Mouse (Mus musculus) kidney, postnatal 0 days (tissue): ENCODE measurements at regions not wholly inside any gene's neighbourhood (a gene's known extent, or its start where the extent isn't known, plus 50 kb on each side); places are given as distances from the start of the nearest gene placed in this dataset.

Experiments used
- ATAC-seq: fragments of 200-750 bp; cut with Nextera tagmentation; replicated peaks from 2 replicates; pipeline ENCODE4 v1.8.0; 2017; ENCODE audit warnings: low read depth, moderate number of reproducible peaks, moderate TSS enrichment, moderate library complexity; ENCODE audit not compliant: low FRiP score
- DNase-seq: peaks from one replicate; pipeline ENCODE4 v3.0.0-alpha.2; 2016; ENCODE audit warnings: low spot score
- H3K27ac ChIP-seq: fragments of 300-500 bp; sonication (generic); 2 replicates; pipeline ENCODE4 v1.5.1; 2014; ENCODE audit warnings: mild to moderate bottlenecking
- H3K27me3 ChIP-seq: fragments of 300-500 bp; sonication (generic); 2 replicates; pipeline ENCODE4 v1.6.1; 2014; ENCODE audit warnings: low read length, mixed read lengths; ENCODE audit not compliant: insufficient read depth
- H3K36me3 ChIP-seq: fragments of 300-500 bp; sonication (generic); 2 replicates; pipeline ENCODE4 v1.6.1; 2014; ENCODE audit warnings: low read length, mixed read lengths; ENCODE audit not compliant: insufficient read depth
- H3K4me1 ChIP-seq: fragments of 300-500 bp; sonication (generic); replicated peaks from 2 replicates; pipeline ENCODE4 v1.6.1; 2014; ENCODE audit warnings: antibody characterized with exemption, low read length, mixed read lengths; ENCODE audit not compliant: insufficient read depth
- H3K4me2 ChIP-seq: fragments of 300-500 bp; sonication (generic); 2 replicates; pipeline ENCODE4 v1.6.1; 2014; ENCODE audit warnings: mild to moderate bottlenecking, low read length, moderate library complexity, mixed read lengths
- H3K4me3 ChIP-seq: fragments of 300-500 bp; sonication (generic); replicated peaks from 2 replicates; pipeline ENCODE4 v1.5.1; 2014; ENCODE audit warnings: low read depth, low read length
- H3K9ac ChIP-seq: fragments of 300-500 bp; sonication (generic); 2 replicates; pipeline ENCODE4 v1.6.1; 2014; ENCODE audit warnings: low read depth, low read length
- H3K9me3 ChIP-seq: fragments of 300-500 bp; sonication (generic); replicated peaks from 2 replicates; pipeline ENCODE4 v1.6.1; 2016; ENCODE audit warnings: low read length, inconsistent platforms, mixed read lengths
- CTCF ChIP-seq: IDR thresholded peaks from 2 replicates; pipeline ENCODE4 v1.5.1; 2016; ENCODE audit warnings: antibody characterized with exemption, low read depth, mild to moderate bottlenecking, moderate library complexity
- WGBS: fragments of 180-500 bp; shearing (Covaris S2); extraction: QIAGEN DNeasy Blood & Tissue Kit; methylation state at CpG from one replicate; pipeline ENCODE4 v1.1.7; 2014; 5-methylcytosine and 5-hydroxymethylcytosine counted together

DNA sequence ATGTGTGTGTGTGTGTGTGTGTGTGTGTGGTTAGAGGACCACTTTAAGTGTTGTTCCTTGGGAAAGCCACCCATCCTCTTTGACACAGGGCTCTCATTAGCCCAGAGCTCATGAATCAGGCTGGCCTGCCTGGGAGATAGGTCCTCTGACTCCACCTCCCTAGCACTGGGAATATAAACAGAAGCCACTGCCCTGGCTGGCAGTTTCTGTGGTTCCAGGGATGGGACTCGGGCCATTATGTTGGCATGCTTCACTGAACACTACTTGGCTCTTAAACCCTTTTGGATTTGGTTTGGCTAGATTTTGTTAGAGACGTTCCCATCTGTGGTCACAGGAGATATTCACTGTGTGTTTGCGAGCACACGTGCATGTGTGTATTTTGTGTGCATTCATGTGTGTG lies 100.2 kb upstream of the Zbtb40 start:
- Histone ChIP-seq H3K4me3 (no peak overlapping the region), H3K4me2 (no peak overlapping the region), H3K36me3 (no peaks in the 10 kb centered on the region), H3K27me3 (no peaks in the 10 kb centered on the region), H3K9me3 (0 out of 2 replicates have a peak, but pooled peaks cover 4% of the 10 kb centered on the region), H3K9ac (no peak overlapping the region), H3K4me1 (no peaks in the 10 kb centered on the region), H3K27ac (no peak overlapping the region)
- whole genome bisulfite sequencing, result 56% methylated on average over 4 of the region's 4 CpGs
- TF ChIP-seq CTCF, result no peak
- ATAC-seq (no peak), DNase-seq (no peak)

DNA sequence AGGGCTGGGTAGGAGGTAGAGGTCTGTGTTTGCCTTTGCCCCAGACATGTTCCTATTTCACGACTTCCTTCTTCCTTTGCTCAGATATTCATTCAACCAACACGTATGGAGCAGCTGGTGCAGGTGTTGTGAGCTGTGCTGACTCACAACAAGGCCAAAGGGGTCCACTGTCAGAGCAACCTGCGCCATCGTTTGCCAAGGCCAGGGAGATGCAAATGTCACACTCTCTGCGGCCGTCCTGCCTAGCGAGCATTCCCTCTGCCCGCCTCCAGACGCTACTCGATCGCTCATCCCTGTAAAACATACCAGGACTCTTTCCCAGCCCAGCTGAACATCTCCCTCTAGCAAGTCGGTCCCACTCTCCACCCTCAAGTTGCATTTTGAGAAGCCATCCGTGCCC lies 99.2 kb upstream of the Zbtb40 start:
- H3K9me3 ChIP-seq, result 0 out of 2 replicates have a peak, but pooled peaks cover 4% of the 10 kb centered on the region
- H3K36me3 ChIP-seq, result no peaks in the 10 kb centered on the region
- no peak overlapping the region for H3K9ac ChIP-seq
- WGBS, result 68% methylated on average over 13 of the region's 13 CpGs
- no peak overlapping the region for H3K4me2 ChIP-seq
- DNase-seq, result no peak
- no peak overlapping the region for H3K4me3 ChIP-seq
- no peak for ATAC-seq
- no peaks in the 10 kb centered on the region for H3K4me1 ChIP-seq
- H3K27me3 ChIP-seq, result no peaks in the 10 kb centered on the region
- H3K27ac ChIP-seq, result no peak overlapping the region
- TF ChIP-seq CTCF, result no peak

DNA sequence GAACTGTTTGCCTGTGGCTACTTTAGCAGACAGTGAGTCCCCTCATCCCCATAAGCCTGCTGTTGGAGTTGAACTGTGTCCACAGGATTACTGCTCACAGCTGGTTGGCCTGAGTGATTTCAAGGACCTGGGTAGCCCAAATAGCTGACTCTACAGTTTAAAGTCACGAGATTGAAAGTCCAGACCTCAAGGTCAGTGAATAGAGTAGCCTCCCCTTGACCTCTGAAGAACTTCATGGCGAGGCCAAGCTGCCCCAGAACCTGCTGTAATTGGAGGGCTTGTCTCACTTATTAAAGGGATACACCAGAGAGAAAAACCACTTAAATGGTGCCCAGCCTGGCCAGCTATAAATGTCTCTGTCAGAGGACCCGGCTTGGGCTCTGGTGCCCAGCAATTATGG lies 97.7 kb upstream of the Zbtb40 start:
- Histone ChIP-seq H3K4me2 (no peak overlapping the region), H3K4me3 (no peak overlapping the region), H3K27ac (no peak overlapping the region), H3K36me3 (no peaks in the 10 kb centered on the region), H3K4me1 (no peaks in the 10 kb centered on the region), H3K9ac (no peak overlapping the region), H3K27me3 (no peaks in the 10 kb centered on the region), H3K9me3 (no peaks in the 10 kb centered on the region)
- ATAC-seq, result no peak
- DNase-seq, result no peak
- TF ChIP-seq CTCF, result no peak
- WGBS, result 52% methylated on average over 3 of the region's 3 CpGs

DNA sequence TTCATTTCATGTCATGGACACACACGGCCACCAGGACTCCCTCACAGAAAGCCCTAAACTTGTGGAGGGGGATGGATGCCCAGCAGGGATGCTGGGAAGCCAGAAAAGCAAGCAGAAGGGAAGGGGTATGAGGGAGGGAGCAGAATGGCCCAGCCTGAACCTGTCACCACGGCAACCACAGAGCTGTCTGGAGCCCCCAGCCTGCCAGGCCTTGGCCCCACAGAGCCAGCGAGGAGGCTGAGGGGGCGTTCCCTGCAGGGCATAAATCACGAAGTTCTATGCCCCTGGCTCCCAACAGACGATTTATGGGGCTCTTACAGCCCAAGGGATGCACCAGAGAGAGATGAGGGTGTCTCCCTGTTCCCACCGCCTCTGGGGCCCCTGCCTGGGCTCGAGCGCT lies 93.7 kb upstream of the Zbtb40 start:
- ATAC-seq, result peak; percentile 82

DNA sequence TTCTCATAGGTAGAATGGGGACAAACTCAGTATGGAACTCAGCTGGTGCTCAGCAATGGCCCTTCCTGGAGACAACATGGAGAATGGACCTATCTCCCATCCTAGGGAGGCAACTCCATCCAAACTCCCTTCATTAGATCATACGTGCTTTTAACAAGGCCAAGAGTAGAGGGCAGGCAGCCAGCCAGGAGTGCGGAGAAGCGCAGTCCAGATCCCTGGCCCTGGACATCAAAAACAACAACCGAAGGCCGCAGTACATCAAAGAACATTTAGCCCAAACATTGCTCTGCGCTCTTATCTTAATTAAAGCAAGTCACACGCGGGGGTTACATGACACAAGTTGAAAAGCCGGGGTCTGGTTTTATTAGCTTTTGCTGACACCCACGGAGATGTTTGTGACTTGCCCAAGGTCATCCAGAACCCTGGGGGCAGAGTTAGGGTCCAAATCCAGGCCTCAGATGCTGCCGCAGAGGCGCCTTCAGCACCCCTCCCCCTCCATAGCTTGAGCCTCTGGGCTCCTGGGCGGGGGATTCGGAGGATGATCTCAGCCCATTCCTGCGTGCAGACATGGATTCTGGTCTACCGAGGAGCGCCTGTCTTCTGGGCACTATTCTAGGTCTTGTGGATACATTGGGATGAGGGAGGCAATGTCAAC lies 90.6 kb upstream of the Zbtb40 start:
- Histone ChIP-seq H3K9me3 (no peaks in the 10 kb centered on the region), H3K4me1 (peaks cover 4% of the 10 kb centered on the region; the same call in 1 of the 2 replicates), H3K36me3 (no peaks in the 10 kb centered on the region), H3K4me2 (no peak overlapping the region), H3K4me3 (no peak overlapping the region), H3K27ac (0 out of 2 replicates have a peak overlapping the region, but pooled peaks have one; percentile 13), H3K27me3 (no peaks in the 10 kb centered on the region), H3K9ac (no peak overlapping the region)
- no peak for ATAC-seq
- WGBS, result 64% methylated on average over 17 of the region's 17 CpGs
- TF ChIP-seq CTCF, result no peak
- DNase-seq, result no peak

More for the DNA sequence above, 93.7 kb upstream of the Zbtb40 start:
- Histone ChIP-seq H3K9ac (no peak overlapping the region), H3K27ac (no peak overlapping the region), H3K4me3 (no peak overlapping the region), H3K27me3 (no peaks in the 10 kb centered on the region), H3K36me3 (no peaks in the 10 kb centered on the region), H3K9me3 (no peaks in the 10 kb centered on the region), H3K4me1 (no peaks in the 10 kb centered on the region), H3K4me2 (no peak overlapping the region)
- peak; percentile 8; the same call in 1 of the 2 replicates for TF ChIP-seq CTCF
- WGBS, result 11% methylated on average over 9 of the region's 9 CpGs
- peak; percentile 73 for DNase-seq

DNA sequence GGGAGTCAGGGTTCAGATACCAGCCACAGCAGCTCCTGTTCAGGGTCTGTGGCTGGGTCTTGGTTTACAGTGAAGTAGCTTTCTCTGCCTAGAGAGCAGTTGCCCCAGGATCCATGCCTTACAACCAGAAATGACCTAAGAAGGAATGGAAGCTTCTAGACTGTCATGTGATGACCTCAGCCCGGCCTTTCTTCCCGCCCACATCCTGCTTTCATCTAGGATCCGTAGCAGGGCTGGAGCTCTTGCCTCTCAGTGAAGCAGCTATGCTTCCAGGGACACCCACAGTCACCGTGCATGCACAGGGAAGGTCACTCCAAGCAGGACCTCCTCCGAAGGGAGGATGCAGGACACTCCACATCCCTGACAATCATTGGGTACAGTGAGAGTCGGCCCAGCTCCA lies 89.5 kb upstream of the Zbtb40 start:
- Histone ChIP-seq H3K9ac (no peak overlapping the region), H3K4me2 (no peak overlapping the region), H3K4me3 (no peak overlapping the region), H3K9me3 (no peaks in the 10 kb centered on the region), H3K4me1 (peaks cover 12% of the 10 kb centered on the region; the same call in 1 of the 2 replicates), H3K36me3 (no peaks in the 10 kb centered on the region), H3K27ac (no peak overlapping the region), H3K27me3 (no peaks in the 10 kb centered on the region)
- no peak for ATAC-seq
- no peak for TF ChIP-seq CTCF
- 30% methylated on average over 6 of the region's 6 CpGs for WGBS
- peak; percentile 52 for DNase-seq

DNA sequence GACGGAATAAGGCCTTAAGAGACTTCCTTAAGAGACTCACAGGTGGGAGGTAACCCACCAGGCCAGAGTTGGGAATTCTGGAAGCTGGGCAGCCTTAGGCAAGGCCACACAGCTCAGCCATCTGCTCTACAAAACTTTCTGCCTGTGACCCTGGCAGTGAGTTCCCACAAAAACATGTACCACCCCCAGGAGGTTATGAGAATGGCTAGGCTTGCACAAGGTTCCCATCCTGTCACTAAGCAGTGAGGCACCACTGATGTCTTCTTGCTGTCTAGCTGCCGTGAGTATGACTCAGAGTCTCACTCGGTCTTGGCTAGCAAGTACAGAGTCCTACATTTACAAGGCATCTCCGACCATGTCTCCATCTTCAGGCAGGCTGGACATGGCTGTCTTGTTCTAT lies 87.7 kb upstream of the Zbtb40 start:
- Histone ChIP-seq H3K9ac (no peak overlapping the region), H3K4me1 (peaks cover 14% of the 10 kb centered on the region; the same call in 1 of the 2 replicates), H3K27me3 (no peaks in the 10 kb centered on the region), H3K9me3 (no peaks in the 10 kb centered on the region), H3K4me2 (no peak overlapping the region), H3K36me3 (no peaks in the 10 kb centered on the region), H3K4me3 (no peak overlapping the region), H3K27ac (no peak overlapping the region)
- 58% methylated on average over 4 of the region's 4 CpGs for WGBS
- TF ChIP-seq CTCF, result no peak
- ATAC-seq (no peak), DNase-seq (no peak)
